Mouse (Mus musculus): ENCODE measurements at regions not wholly inside any gene's neighbourhood (a gene's known extent, or its start where the extent isn't known, plus 50 kb on each side); places are given as distances from the start of the nearest gene placed in this dataset.
A peak's percentile ranks its signal among the peaks of the same experiment; 100 is the strongest.
"Not testable (repeated sequence)": the region's sequence is repeated elsewhere in the genome, so short reads cannot be mapped to it uniquely, and the experiment has no call there.

DNA sequence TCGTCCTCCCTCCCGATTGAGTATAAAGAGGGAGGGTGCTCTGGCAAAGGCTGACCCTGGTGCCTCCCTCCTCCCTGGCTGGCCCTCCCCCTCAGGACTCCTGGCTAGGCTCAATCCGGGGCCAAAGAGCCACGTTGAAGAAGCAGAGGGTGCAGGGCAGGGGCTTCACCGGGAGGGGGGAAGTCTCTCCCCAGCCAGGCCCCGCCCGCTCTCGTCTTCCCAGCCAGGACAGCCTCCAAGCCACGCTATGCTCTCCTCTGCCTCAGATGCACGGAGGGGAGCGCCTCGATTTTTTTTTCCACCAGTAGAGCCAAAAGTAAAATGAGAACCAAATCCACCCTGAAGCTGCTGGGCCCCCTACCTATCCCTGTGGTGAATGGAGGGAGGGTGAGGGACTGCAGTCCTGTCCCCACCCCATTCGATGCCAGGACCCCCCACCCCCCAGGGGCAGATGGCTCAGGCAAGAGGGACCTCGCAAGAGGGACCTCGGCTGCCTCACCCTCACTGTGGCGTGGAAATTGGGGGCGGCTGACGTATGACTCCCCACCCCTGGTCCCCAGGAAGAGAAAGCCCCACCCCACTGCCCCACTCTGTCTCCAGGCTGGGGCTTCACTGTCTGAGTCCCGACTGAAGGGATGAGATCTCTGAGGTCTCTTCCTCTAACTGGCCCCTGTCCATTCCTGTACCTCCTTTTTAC is 53.2 kb upstream of the Col1a1 start:
- DNase-seq (ENCODE audit: low spot score in 2 of 2): no peak

DNA sequence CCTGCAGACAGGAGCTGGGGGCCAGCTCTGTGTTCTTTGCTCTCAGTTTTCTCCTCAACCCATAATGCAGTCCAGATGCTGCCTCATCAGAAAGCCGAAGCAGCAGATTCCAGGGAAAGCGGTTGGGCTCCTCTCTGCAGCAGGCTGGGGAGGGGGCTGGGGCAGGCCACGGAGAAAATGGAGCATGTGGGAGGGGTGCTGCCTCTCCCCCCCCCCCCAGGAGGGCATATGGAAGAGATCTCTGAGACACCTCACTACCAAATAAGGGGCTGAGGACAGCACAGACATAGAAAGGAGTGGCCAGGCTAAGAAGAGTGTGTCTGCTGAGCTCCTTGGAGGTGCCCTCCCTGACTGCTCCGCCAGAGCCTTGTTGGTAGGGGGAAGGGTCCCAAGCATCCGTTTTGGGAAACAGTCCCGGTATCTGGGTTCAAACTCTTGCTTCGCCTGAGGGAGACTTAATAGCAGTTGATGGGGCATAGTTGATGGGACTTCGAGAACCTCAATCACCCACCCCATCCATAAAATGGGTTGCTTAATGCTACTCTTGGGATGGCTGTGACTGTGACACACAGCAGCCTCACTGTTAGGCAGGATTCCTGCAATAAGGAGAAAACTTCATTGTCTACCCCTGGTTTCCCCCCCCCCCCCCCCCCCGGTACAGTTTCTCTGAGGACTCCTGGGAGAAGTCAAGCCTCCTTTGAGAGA is 53.9 kb upstream of the Col1a1 start:
- DNase-seq (ENCODE audit: low spot score in 2 of 2): no peak

DNA sequence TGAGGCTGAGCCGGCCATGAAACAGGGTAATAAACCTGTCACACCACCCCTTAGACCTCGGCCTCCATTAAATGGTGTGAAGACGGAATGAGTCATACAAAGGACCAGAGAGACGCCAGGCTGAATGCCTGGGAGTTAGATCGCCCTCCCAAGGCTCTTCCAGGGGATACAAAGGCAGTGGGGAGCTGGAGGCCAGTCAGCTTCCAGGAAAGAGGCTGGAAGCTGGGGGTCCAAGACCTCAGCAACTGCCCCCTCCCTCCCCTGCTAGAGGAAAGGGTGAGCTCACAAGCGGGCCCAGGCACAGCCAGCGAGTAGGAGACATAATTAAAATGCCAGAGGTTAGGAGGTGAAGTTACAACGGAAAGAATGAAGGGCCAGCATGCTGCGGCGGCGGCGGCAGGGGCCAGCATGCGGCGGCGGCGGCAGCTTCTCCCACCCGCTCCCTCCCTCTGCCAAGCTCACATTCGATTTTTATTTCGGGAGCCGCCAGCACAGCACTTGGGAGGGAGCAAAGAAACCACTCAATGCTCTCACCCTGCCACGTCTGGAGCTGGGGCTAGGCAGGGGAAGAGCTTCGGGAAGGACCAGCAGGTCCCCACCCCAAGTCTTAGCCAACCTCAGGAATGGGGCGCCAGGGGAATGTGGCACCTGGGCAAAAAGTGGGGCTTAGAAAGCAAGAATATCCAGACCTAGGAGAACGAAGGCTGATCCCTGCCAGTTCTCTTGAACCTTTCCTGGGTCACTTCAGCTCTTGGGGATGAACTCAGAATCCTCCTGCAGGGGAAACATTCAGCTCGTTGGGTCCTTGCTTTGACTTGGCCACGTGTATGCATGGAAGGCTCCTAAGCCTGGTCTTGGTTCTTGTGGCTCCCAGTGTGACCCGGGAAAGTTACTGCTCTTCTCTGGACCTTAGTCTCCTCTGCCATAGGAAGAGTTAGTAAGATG is 54.9 kb upstream of the Col1a1 start:
- DNase-seq (ENCODE audit: low spot score in 2 of 2): no peak

DNA sequence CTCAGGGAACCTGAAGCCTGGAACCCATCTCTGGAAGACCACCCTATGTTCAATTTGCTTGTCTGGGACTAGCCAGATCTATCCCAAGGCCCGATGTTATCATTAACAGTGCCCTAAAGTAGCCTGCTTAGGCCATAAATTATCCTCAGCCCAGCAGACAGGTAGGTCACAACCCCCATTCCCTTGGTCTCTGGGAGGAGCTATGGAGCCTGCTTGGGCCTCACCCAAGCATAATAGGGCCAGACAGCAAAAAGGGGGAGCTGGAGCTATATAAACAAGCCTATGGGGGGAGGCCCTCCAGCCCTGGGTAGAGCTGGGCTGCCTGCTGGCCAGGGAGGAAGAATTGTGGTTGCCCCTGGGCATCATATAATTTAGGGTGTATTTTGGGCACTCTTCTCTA is 59.3 kb upstream of the Col1a1 start:
- no peak for DNase-seq (ENCODE audit: low spot score in 2 of 2)

DNA sequence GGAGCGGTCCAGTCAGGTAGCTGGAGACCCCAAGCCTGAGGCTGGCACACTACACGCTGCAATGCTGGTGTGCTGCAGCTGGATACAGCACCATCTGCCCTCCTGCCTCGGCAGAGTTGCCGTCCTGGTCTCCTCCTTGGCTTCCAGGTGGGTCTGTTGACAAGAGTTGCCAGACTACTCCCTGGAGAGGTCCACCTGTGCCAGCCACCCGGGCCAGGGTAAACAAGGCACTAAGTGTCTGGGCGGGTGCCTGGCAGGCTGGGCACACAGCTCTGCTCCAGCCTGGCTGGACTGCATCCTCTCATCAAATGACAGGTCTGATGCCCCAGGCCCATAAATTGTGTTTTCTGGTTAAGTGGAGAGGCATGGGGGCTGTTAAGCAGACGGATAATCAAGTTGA is 61.0 kb upstream of the Col1a1 start:
- DNase-seq (ENCODE audit: low spot score in 2 of 2): no peak

DNA sequence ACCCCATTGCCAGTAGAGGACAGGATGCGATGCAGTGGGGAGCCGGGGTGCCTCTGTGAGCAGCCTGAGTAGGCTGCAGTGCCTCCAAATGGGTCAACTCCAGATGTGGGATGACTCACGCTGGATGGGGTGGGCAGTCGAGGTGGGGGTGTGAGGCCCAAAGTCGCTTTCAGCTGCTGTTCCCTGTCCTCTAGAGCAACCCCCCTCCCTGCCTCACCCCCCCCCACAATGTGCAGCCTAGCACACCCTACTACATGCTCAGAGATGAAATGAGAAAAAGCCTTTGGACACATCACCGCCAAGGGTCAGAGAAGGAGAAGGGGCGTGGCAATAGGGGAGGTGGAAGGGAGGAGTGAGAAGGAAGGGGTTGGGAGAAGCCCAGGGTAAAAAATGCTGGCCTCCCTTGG is 61.9 kb upstream of the Col1a1 start:
- no peak for DNase-seq (ENCODE audit: low spot score in 2 of 2)

DNA sequence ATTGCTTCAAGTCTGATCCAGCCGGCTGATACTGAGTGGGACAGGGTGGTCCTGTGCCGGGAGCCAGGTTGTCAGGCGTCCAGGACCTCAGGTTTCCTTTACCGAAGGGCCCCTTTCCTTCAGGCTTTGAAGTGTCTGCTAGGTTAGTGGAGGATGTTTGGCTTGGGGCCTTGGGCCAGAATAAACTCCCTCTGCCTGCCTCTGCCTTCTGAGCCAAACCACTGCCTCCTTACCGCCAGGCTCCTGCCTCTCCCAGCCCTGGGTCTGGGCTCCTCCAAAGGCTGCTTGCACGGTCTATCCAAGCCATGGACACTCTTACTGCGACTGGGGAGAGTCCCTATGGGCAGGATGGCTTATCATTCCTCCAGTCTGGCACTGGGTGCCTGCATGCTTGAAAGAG is 62.3 kb upstream of the Col1a1 start:
- no peak for DNase-seq (ENCODE audit: low spot score in 2 of 2)

DNA sequence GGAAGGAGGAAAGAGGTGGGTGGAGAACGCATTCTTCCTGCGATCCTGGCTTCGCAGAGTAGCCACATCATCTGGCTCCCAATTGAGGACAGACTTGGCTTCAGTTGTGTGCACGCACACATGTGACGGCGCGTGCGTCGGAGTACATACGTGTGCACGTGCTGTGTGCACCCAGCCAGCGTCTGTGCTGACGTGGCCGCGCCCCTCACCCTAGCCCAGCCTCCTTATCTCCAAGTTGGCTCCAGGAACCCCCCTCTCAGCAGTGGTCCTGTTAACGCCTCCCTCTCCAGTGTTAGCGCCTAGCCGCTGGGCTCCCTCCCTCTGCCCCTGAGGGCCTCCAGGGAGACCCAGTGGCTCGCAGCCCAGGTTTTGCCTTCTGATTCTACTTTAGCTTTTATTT is 63.1 kb upstream of the Col1a1 start:
- peak; percentile 18 to 50 for DNase-seq (ENCODE audit: low spot score in 2 of 2)

DNA sequence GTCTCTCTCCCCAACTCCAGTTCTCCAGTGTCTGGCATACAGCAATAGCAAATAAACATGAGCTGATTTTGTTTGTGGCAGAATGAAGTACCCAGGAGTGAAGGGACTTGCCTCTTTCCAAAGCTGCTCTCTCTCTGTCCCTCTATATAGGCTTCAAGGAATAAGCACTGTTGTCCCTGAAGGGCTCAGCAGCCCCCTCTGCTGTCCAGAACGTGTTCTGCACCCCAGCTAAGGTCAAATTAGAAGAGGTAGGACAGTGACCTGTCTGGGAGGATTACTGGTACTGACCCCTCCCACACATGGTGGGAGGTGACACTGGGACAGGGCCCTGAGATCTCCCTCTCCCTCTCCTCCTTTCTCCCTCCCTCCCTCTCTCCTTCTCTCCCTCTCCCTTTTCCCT is 65.7 kb upstream of the Col1a1 start:
- DNase-seq (ENCODE audit: low spot score in 2 of 2): peak in 1 of 2 experiments; percentile 40

DNA sequence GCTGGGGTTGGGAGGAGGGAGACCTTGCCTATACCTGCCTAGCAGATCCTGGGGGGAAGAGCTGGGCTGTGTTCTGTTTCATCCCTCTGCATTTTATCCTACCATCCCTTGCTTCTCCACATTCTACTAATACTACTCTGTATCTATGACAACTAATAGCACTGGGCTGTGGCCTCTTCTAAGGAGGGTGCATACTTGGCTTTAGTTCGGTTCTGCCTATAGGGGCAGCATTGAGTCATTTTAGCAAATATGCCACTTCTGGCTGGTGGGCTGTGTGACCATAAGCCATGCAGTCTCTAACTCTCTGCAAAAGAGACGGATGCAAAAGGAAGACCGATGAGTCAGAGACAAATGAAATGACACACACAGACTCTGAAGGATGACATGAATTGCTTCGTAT is 66.2 kb upstream of the Col1a1 start:
- DNase-seq (ENCODE audit: low spot score in 2 of 2): not testable (repeated sequence)

DNA sequence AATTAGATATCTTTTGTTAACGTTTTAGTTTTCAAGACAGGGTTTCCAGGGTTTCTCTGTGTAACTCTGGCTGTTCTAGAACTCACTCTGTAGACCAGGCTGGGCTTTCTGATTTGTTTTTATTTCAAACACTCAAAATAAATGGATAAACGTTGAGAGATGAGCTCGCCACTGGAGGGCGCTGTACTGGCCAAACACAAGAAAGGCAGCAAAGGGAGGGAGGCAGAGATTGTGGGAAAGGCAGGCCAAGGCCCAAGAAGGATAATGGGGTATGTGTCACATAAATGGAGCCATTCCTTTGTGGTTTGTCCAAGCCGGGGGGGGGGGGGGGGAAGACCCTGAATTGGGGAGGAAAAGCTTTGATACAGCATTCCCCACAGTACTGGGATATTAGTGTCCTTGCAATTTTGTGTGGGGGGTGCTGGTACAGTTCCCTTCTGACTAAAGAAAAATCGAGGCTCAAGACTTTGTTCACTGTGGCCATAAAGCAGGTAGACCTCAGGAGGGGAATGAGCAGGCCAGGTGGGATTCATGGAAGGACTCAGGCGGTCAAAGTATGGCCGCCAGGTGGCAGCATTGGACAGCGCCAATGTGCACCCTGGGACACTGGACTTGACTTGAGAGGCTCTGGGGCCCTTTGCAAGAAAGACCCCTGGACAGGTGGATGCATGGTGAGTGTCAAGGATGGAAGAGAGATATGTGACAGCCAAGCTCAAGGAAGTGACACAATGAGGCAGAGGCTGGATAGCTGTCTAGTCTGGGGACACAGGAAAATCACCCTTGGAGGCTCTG is 69.7 kb upstream of the Col1a1 start:
- peak; percentile 22 to 54 for DNase-seq (ENCODE audit: low spot score in 2 of 2)

DNA sequence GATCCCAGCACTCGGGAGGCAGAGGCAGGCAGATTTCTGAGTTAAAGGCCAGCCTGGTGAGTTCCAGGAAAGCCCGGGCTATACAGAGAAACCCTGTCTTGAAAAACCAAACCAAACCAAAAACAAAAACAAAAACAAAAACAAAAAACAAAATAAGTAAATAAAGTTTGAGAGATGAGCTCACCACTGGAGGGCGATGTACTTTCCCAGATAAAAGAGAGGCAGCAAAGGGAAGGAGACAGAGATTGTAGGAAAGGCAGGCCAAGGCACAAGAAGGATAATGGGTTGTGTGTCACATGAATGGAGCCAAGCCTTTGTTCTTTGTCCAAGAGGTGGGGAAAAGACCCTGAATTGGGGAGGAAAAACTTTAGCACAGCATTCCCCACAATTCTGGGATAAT is 67.6 kb upstream of the Tmem92 start:
- no peak for DNase-seq (ENCODE audit: low spot score in 2 of 2)

DNA sequence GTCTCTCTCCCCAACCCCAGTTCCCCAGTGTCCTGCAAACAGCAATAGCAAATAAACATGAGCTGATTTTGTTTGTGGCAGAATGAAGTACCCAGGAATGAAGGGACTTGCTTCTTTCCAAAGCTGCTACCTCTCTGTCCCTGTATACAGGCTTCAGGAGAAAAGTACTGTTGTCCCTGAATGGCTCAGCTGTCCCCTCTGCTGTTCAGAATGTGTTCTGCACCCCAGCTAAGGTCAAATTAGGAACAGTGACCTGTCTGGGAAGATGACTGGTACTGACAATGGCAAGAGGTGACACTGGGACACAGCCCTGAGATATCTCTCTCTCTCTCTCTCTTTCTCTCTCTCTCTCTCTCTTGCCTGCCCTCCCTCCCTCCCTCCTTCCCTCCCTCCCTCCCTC is 56.6 kb upstream of the Tmem92 start:
- no peak for DNase-seq (ENCODE audit: low spot score in 2 of 2)

DNA sequence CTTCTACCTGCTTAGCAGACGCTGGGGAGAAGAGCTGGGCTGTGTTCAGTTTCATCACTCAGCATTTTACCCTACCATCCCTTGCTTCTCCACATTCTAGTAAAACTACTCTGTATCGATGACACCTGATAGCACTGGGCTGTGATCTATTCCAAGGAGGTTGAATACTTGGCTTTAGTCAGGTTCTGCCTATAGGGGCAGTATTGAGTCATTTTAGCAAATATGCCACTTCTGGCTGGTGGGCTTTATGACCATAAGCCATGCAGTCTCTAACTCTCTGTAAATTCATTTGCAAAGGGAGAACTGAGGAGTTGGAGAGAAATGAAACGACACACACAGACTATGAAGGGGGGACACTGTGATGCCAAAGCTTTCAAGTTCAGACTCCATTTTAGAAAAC is 55.6 kb upstream of the Tmem92 start:
- no peak for DNase-seq (ENCODE audit: low spot score in 2 of 2)

DNA sequence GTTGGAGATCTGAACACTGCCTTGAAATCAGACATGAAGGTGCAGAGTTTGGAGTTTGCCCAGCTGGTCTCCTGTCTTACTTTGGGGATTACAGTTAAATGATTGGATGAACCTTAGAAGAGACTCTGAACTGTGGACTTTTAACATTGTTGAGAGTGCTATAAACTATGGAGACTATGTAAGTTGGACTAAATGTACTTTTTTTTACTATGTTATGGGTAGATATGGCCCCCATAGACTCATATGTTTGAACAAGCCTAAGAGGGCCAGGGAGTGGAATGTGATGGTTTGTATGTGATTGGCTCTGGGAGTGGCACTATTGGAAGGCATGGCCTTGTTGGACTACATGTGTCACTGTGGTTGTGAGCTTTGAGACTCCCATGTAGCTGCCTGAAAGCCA is 53.8 kb upstream of the Tmem92 start:
- no peak for DNase-seq (ENCODE audit: low spot score in 2 of 2)

DNA sequence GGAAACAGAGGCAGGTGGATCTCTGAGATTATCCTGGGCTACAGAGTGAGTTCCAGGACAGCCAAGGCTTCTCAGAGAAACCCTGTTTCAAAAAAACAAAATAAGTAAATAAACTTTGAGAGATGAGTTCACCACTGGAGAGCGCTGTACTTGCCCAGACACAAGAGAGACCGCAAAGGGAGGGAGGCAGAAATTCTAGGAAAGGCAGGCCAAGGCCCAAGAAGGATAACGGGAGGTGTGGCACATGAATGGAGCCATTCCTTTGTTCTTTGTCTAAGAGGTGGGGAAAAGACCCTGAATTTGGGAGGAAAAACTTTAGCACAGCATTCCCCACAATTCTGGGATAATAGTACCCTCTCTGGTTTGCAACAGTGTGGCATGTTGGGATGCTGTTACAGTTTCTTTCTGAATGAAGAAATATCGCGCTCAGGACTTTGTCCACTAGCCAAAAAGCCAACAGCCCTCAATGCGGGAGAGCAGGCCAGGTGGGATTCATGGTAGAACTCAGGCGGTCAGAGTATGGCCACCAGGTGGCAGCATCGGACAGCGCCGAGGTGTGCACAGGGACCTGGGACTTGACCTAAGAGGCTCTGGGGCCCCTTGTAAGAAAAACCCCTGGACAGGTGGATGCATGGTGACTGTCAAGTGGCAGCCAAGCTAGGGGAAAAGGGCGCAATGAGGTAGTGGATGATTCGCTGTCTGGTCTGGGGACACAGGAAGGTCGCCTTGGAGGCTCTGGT is 49.9 kb upstream of the Tmem92 start:
- peak; percentile 13 to 26 for DNase-seq (ENCODE audit: low spot score in 2 of 2)
